Mouse (Mus musculus) C2C12 (cell line): ENCODE data around the gene Tbc1d16. TPM values are rescaled to one million over a fixed set of nuclear protein-coding genes. Genes with fewer than 3 reads are reported as not detected.

ENCODE experiments used
- H3K27me3 ChIP-seq: one replicate; pipeline ENCODE4 v1.6.1; 2011; ENCODE audit not compliant: control insufficient read depth, insufficient read depth, insufficient read length
- H3K36me3 ChIP-seq: one replicate; pipeline ENCODE4 v1.6.1; 2011; ENCODE audit not compliant: control insufficient read depth, insufficient read depth
- H3K4me3 ChIP-seq: one replicate; pipeline ENCODE4 v1.5.1; 2011; ENCODE audit warnings: mild to moderate bottlenecking, control low read depth; ENCODE audit not compliant: poor library complexity, insufficient read depth, severe bottlenecking
- H3K79me2 ChIP-seq: one replicate; pipeline ENCODE4 v1.6.1; 2011; ENCODE audit not compliant: control insufficient read depth, insufficient read depth
- H3K79me3 ChIP-seq: one replicate; pipeline ENCODE4 v1.6.1; 2011; ENCODE audit warnings: low read depth, control low read depth
- H3ac ChIP-seq: one replicate; pipeline ENCODE3; 2011; ENCODE audit warnings: low read depth; ENCODE audit not compliant: control insufficient read depth, insufficient read length
- CEBPB ChIP-seq: IDR thresholded peaks from one replicate; pipeline ENCODE4 v1.6.1; 2011; ENCODE audit warnings: low read depth, mild to moderate bottlenecking, control low read depth, moderate library complexity
- CTCF ChIP-seq: IDR thresholded peaks from one replicate; pipeline ENCODE4 v1.5.1; 2011; ENCODE audit not compliant: control insufficient read depth, insufficient read depth, insufficient read length
- FOSL1 ChIP-seq: IDR thresholded peaks from one replicate; pipeline ENCODE4 v1.8.0; 2011; ENCODE audit warnings: mild to moderate bottlenecking, low read length; ENCODE audit not compliant: poor library complexity, insufficient read depth, severe bottlenecking
- MAX ChIP-seq: IDR thresholded peaks from one replicate; pipeline ENCODE4 v1.6.1; 2011; ENCODE audit warnings: mild to moderate bottlenecking, control low read depth
- MYOD1 ChIP-seq: IDR thresholded peaks from one replicate; pipeline ENCODE4 v1.6.1; 2011; ENCODE audit warnings: low read depth; ENCODE audit not compliant: control insufficient read depth, insufficient read length
- MYOG ChIP-seq: IDR thresholded peaks from one replicate; pipeline ENCODE4 v1.6.1; 2011; ENCODE audit not compliant: control insufficient read depth, insufficient read length; ENCODE audit errors: extremely low read depth
- USF1 ChIP-seq: IDR thresholded peaks from one replicate; pipeline ENCODE4 v1.6.1; 2011; ENCODE audit warnings: low read depth, mild to moderate bottlenecking, control low read depth, moderate library complexity
- polyA plus RNA-seq: library from polyadenylated mRNA; unstranded; fragments of >200 nt; fragmentation: generic; extraction: Trizol; gene quantifications from one replicate; pipeline ENCODE4 v1.2.1, GENCODE M21; 2012; ENCODE audit warnings: missing spikeins

The Tbc1d16 gene
- polyA plus RNA-seq, 1 experiment: 4.9 TPM

- Histone ChIP-seq H3K4me3 (no peak overlapping the region), H3K27me3 (no peaks in the 10 kb centered on the region), H3ac (peak overlapping the region; percentile 16), H3K79me2 (no peaks in the 10 kb centered on the region), H3K79me3 (no peaks in the 10 kb centered on the region), H3K36me3 (no peaks in the 10 kb centered on the region)
- TF ChIP-seq MYOD1: peak; percentile 33
- TF ChIP-seq CTCF: no peak
These were observed 101.2 kb downstream of the Tbc1d16 start for GRCm38 (mm10) chr11:119127147-119127546.

- no peaks in the 10 kb centered on the region for H3K36me3 ChIP-seq
- no peaks in the 10 kb centered on the region for H3K79me2 ChIP-seq
- no peak overlapping the region for H3ac ChIP-seq
- no peak overlapping the region for H3K4me3 ChIP-seq
- TF ChIP-seq MYOD1: peak; percentile 58
- no peak for TF ChIP-seq MYOG
- H3K27me3 ChIP-seq: no peaks in the 10 kb centered on the region
- H3K79me3 ChIP-seq: no peaks in the 10 kb centered on the region
These were observed 102.1 kb downstream of the Tbc1d16 start for GRCm38 (mm10) chr11:119125929-119126861.

- no peaks in the 10 kb centered on the region for H3K79me2 ChIP-seq
- H3K79me3 ChIP-seq: no peaks in the 10 kb centered on the region
- TF ChIP-seq CTCF: no peak
- TF ChIP-seq MYOD1: no peak
- TF ChIP-seq MYOG: no peak
- TF ChIP-seq MAX: no peak
- no peak for TF ChIP-seq CEBPB
- no peak for TF ChIP-seq USF1
- no peak for TF ChIP-seq FOSL1
- no peak overlapping the region for H3K4me3 ChIP-seq
- H3ac ChIP-seq: no peak overlapping the region
- no peaks in the 10 kb centered on the region for H3K36me3 ChIP-seq
- H3K27me3 ChIP-seq: peaks cover 1% of the 10 kb centered on the region
These were observed 103.8 kb downstream of the Tbc1d16 start for GRCm38 (mm10) chr11:119124536-119124935.

- TF ChIP-seq MYOG: no peak
- no peak for TF ChIP-seq MYOD1
- no peak for TF ChIP-seq USF1
- TF ChIP-seq CTCF: no peak
- no peak for TF ChIP-seq FOSL1
- no peak for TF ChIP-seq MAX
- no peak for TF ChIP-seq CEBPB
- H3K36me3 ChIP-seq: no peaks in the 10 kb centered on the region
- no peak overlapping the region for H3ac ChIP-seq
- no peaks in the 10 kb centered on the region for H3K79me2 ChIP-seq
- peaks cover 6% of the 10 kb centered on the region for H3K27me3 ChIP-seq
- H3K79me3 ChIP-seq: no peaks in the 10 kb centered on the region
- no peak overlapping the region for H3K4me3 ChIP-seq
These were observed 104.6 kb downstream of the Tbc1d16 start for GRCm38 (mm10) chr11:119123522-119124319.

- H3K4me3 ChIP-seq: no peak overlapping the region
- no peak for TF ChIP-seq FOSL1
- TF ChIP-seq USF1: no peak
- no peak for TF ChIP-seq MYOG
- TF ChIP-seq CTCF: no peak
- TF ChIP-seq MAX: no peak
- TF ChIP-seq MYOD1: no peak
- TF ChIP-seq CEBPB: no peak
- no peaks in the 10 kb centered on the region for H3K79me3 ChIP-seq
- H3K27me3 ChIP-seq: peaks cover 6% of the 10 kb centered on the region
- no peaks in the 10 kb centered on the region for H3K79me2 ChIP-seq
- no peak overlapping the region for H3ac ChIP-seq
- H3K36me3 ChIP-seq: no peaks in the 10 kb centered on the region
These were observed 105.9 kb downstream of the Tbc1d16 start for GRCm38 (mm10) chr11:119122396-119122795.
